Mouse (Mus musculus) kidney, postnatal 25 days (tissue): ENCODE measurements around the gene Olfr1241.

ENCODE experiments used
- DNase-seq, 2 experiments: peaks; one replicate each; pipeline ENCODE4 v3.0.0; 2021; ENCODE audit warnings: mixed read lengths in 2 of 2

Olfr1241 gene

GRCm38 (mm10) chr2:89487026-89487425, at the start of gene Olfr1241:
TSS of gene Olfr1241 (minus strand) at chr2:89487126.
- DNase-seq, result no peak

GRCm38 (mm10) chr2:89531387-89531786, 44.5 kb upstream of the Olfr1241 start, which contains the start of gene Olfr1243:
TSS of gene Olfr1243 (minus strand) at chr2:89531487.
- DNase-seq, result no peak

- DNase-seq, result no peak
Measured at GRCm38 (mm10) chr2:89498235-89498634, 11.3 kb upstream of the Olfr1241 start, which contains the start of gene Olfr1242. TSS of gene Olfr1242 (minus strand) at chr2:89498335.

GRCm38 (mm10) chr2:89442900-89443299, 44.0 kb downstream of the Olfr1241 start, which contains the start of gene Olfr1240:
TSS of gene Olfr1240 (minus strand) at chr2:89443000.
- no peak for DNase-seq
